Mouse (Mus musculus): Measurements from ENCODE around the gene Serpina1d. TPM values are rescaled to one million over a fixed set of nuclear protein-coding genes. Genes with fewer than 3 reads are reported as not detected.
"Not testable (repeated sequence)": the region's sequence is repeated elsewhere in the genome, so short reads cannot be mapped to it uniquely, and the experiment has no call there.

Serpina1d gene
- polyA plus RNA-seq (2012), result not detected in 2 replicates

GRCm38 (mm10) chr12:103773246-103773851 is at the start of gene Serpina1d:
Serpina1d (minus strand) TSS chr12:103773592.
- H3K4me1 ChIP-seq (ENCODE audit: control insufficient read depth); H3K36me3 ChIP-seq (ENCODE audit: control insufficient read depth); H3K4me3 ChIP-seq (replicated peaks); H3K27me3 ChIP-seq (ENCODE audit: control insufficient read depth); H3K9me3 ChIP-seq (ENCODE audit: control insufficient read depth, low read length): not testable (repeated sequence)

- not testable (repeated sequence) for H3K9me3 ChIP-seq (ENCODE audit: control insufficient read depth, low read length); H3K36me3 ChIP-seq (ENCODE audit: control insufficient read depth); H3K4me3 ChIP-seq (replicated peaks); H3K4me1 ChIP-seq (ENCODE audit: control insufficient read depth); H3K27me3 ChIP-seq (ENCODE audit: control insufficient read depth)
Observed at GRCm38 (mm10) chr12:103770597-103770996, 2.8 kb downstream of the Serpina1d start.

- H3K36me3 ChIP-seq (ENCODE audit: control insufficient read depth); H3K27me3 ChIP-seq (ENCODE audit: control insufficient read depth); H3K4me1 ChIP-seq (ENCODE audit: control insufficient read depth); H3K4me3 ChIP-seq (replicated peaks); H3K9me3 ChIP-seq (ENCODE audit: control insufficient read depth, low read length): not testable (repeated sequence)
Observed at GRCm38 (mm10) chr12:103763083-103763482, 10.3 kb downstream of the Serpina1d start.

GRCm38 (mm10) chr12:103760316-103760715 is 13.1 kb downstream of the Serpina1d start:
- not testable (repeated sequence) for H3K36me3 ChIP-seq (ENCODE audit: control insufficient read depth); H3K27me3 ChIP-seq (ENCODE audit: control insufficient read depth); H3K4me3 ChIP-seq (replicated peaks); H3K4me1 ChIP-seq (ENCODE audit: control insufficient read depth); H3K9me3 ChIP-seq (ENCODE audit: control insufficient read depth, low read length)

- H3K36me3 ChIP-seq (ENCODE audit: control insufficient read depth); H3K9me3 ChIP-seq (ENCODE audit: control insufficient read depth, low read length); H3K4me3 ChIP-seq (replicated peaks); H3K27me3 ChIP-seq (ENCODE audit: control insufficient read depth); H3K4me1 ChIP-seq (ENCODE audit: control insufficient read depth): not testable (repeated sequence)
Observed at GRCm38 (mm10) chr12:103745957-103746356, 27.4 kb downstream of the Serpina1d start.

DNA sequence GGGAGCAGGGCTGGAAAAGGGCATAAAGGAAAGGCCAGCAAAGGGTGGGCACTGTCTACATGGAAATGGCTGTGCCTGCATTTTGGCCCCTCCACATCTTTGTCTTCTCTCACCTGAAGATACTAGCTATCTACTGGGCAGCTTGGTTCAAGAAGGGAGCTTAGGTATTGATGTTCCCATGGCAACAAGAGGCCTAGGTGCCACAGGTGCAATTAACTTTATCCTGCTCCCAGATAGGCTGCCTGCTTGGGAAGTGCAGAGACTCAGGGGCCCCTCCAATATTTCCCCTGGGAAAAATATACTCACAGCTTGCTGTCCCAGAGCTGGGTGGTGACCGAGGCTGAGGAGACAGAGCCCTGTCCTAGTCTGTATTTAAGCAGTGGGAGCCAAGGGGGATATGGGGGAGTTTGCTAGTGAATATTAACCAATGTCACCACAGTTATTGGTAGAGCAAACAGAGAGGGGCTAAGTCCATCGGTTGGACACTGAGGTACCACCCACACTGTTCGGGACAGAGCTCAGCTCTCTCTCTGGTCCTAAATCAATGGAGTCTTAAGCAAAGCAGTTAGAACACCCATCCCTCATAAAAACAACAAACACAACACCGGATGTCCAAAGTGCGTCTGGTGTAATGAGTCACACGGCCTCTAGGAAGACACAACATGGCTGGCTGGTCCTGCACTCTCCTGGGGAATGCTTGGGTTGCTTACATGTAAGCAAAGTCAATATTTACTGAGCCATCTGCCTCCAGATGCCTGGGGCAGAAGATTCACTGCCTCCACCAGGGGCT is 35.4 kb downstream of the Serpina1d start:
- not testable (repeated sequence) for H3K36me3 ChIP-seq (ENCODE audit: control insufficient read depth); H3K4me1 ChIP-seq (ENCODE audit: control insufficient read depth); H3K27me3 ChIP-seq (ENCODE audit: control insufficient read depth); H3K9me3 ChIP-seq (ENCODE audit: control insufficient read depth, low read length); H3K4me3 ChIP-seq (replicated peaks)

DNA sequence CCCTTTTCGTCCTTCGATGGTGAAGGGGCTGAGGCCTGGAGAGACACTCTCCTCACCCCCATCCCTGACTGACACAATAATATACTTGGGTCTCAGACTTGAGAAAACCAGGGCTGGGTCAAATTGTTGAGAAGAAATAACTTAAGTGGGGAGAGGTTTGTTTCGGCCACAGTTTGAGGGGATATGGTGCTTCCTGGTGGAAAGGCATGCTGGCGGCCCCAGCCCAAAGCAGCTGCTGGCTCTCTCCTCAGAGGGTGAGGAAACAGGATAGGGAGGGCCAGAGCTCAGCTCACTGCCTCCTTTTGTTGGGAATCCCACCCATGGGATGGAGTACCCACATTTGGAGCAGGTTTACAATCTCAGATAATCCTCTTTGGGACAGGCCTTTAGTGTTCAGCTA is 37.8 kb downstream of the Serpina1d start:
- H3K9me3 ChIP-seq (ENCODE audit: control insufficient read depth, low read length); H3K4me3 ChIP-seq (replicated peaks); H3K36me3 ChIP-seq (ENCODE audit: control insufficient read depth); H3K4me1 ChIP-seq (ENCODE audit: control insufficient read depth); H3K27me3 ChIP-seq (ENCODE audit: control insufficient read depth): not testable (repeated sequence)

DNA sequence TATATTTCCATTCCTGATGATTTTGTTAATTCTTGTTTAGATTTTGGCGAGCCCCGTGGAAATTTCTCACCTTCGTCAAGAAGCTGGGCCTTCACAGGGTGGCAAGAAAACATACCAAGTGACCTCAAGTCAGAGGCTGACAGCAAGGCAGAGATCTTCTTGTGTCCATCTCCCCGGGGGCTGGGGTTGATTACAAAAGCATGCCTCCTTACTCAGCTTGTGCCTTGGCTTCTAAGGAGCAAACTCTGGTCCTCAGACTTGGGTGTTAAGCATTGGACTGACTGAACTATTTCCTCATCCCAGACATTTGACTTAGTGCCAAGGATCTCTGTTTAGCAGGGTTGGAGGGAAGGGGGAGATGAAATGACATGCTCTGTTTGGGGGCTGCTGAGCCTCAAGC is 38.3 kb downstream of the Serpina1d start:
- H3K4me3 ChIP-seq (replicated peaks); H3K27me3 ChIP-seq (ENCODE audit: control insufficient read depth); H3K9me3 ChIP-seq (ENCODE audit: control insufficient read depth, low read length); H3K36me3 ChIP-seq (ENCODE audit: control insufficient read depth); H3K4me1 ChIP-seq (ENCODE audit: control insufficient read depth): not testable (repeated sequence)

Other genes with a start within 250 kb of the Serpina1d start
- not detected in 2 replicates for gene Ppp4r4, start 241.3 kb downstream of the Serpina1d start, polyA plus RNA-seq (2012)
- not detected in 2 replicates for gene Serpina10, start 142.1 kb downstream of the Serpina1d start, polyA plus RNA-seq (2012)
- 0.37 and 0.38 TPM in 2 replicates for gene Serpina6, start 116.4 kb downstream of the Serpina1d start, polyA plus RNA-seq (2012)
- gene Serpina16, start 97.5 kb downstream of the Serpina1d start, polyA plus RNA-seq (2012), result not detected in 2 replicates
- gene Serpina1f, start 78.1 kb downstream of the Serpina1d start, polyA plus RNA-seq (2012), result not detected in 2 replicates
- gene Serpina1b, start 56.8 kb upstream of the Serpina1d start, polyA plus RNA-seq (2012), result not detected in 2 replicates
- gene Serpina1a, start 90.0 kb upstream of the Serpina1d start, polyA plus RNA-seq (2012), result 0.14 and 0.21 TPM in 2 replicates
- not detected in 2 replicates for gene Serpina1c, start 131.3 kb upstream of the Serpina1d start, polyA plus RNA-seq (2012)
- not detected in 2 replicates for gene Serpina1e, start 185.4 kb upstream of the Serpina1d start, polyA plus RNA-seq (2012)
- gene Serpina11, start 216.4 kb upstream of the Serpina1d start, polyA plus RNA-seq (2012), result not detected in 2 replicates
- gene Serpina9, start 240.2 kb upstream of the Serpina1d start, polyA plus RNA-seq (2012), result not detected in 2 replicates

Measured in erythroblast, embryonic 14.5 days (primary cell).